ENCODE assay signal across 20 mouse cellular contexts in genomic region chr7:96500797-96501196, GRCm38 (mm10).
DNase-seq lines count a peak whose midpoint lies in the region; ATAC-seq lines count a peak whose summit lies in the region.
"Had no signal": no experiment of that assay in that cellular context is flagged by ENCODE, and none has a peak within 500 bp of the region (broad histone marks: within the 10 kb centered on the region; RNA-seq: fewer than 3 reads in every experiment).

No protein-coding gene starts in this region.

- H3K36me3 ChIP-seq in forebrain, embryonic 16.5 days (ENCODE audit: control insufficient read depth, insufficient read depth): no peaks in the 10 kb centered on the region
- H3K36me3 ChIP-seq in hindbrain, embryonic 10.5 days: no peaks in the 10 kb centered on the region
- H3K36me3 ChIP-seq: embryonic facial prominence, embryonic 10.5 days; G1E; heart, embryonic 15.5 days; intestine, embryonic 15.5 days had no signal

- H3K27ac ChIP-seq in forebrain, embryonic 16.5 days (ENCODE audit: low read length): peak overlapping the region; percentile 84
- no peak overlapping the region for H3K27ac ChIP-seq in hindbrain, embryonic 10.5 days
- H3K27ac ChIP-seq: embryonic facial prominence, embryonic 10.5 days; heart, adult 2 months; heart, embryonic 15.5 days; hindbrain, embryonic 14.5 days; intestine, embryonic 15.5 days had no signal

- no peak overlapping the region for H3K9ac ChIP-seq in forebrain, embryonic 16.5 days (replicated peaks; ENCODE audit: low read depth, low read length)
- H3K9ac ChIP-seq: heart, embryonic 15.5 days; hindbrain, embryonic 14.5 days; intestine, embryonic 15.5 days had no signal

- H3K4me3 ChIP-seq in forebrain, embryonic 16.5 days (replicated peaks; ENCODE audit: low read length): no peak overlapping the region
- no peak overlapping the region for H3K4me3 ChIP-seq in hindbrain, embryonic 10.5 days
- H3K4me3 ChIP-seq: embryonic facial prominence, embryonic 10.5 days; heart, adult 2 months; heart, embryonic 15.5 days; intestine, embryonic 15.5 days had no signal

- DNase-seq in frontal cortex, postnatal 36 days (ENCODE audit: low spot score in 2 of 2): no peak
- DNase-seq in right cerebral cortex, adult 2 months (ENCODE audit: low spot score in 2 of 2): peak; percentile 57 to 61
- DNase-seq in right cerebral cortex, postnatal 4 days: no peak
- no peak for DNase-seq in hindbrain, embryonic 10.5 days (ENCODE audit: low spot score)
- DNase-seq: adrenal gland, postnatal 10 days; B cell, adult 2 months; cerebellum, adult 11-12 months; cerebellum, adult 9-11 months; heart, adult 2 months; heart, postnatal 14 days; kidney, adult 18-20 months had no signal

- H3K27me3 ChIP-seq in forebrain, embryonic 16.5 days (replicated peaks; ENCODE audit: control insufficient read depth, insufficient read depth, low read length): no peaks in the 10 kb centered on the region
- H3K27me3 ChIP-seq in hindbrain, embryonic 10.5 days (ENCODE audit: insufficient read depth, poor library complexity, severe bottlenecking): no peaks in the 10 kb centered on the region
- H3K27me3 ChIP-seq: heart, embryonic 15.5 days; intestine, embryonic 15.5 days had no signal

- H3K4me1 ChIP-seq in forebrain, embryonic 16.5 days (replicated peaks; ENCODE audit: control insufficient read depth, insufficient read depth, low read length): peaks cover 24% of the 10 kb centered on the region
- H3K4me1 ChIP-seq in hindbrain, embryonic 10.5 days (replicated peaks): no peaks in the 10 kb centered on the region
- H3K4me1 ChIP-seq: heart, embryonic 15.5 days had no signal

- peak; percentile 61 for ATAC-seq in frontal cortex, adult (ENCODE audit: low TSS enrichment)
- ATAC-seq in forebrain, embryonic 16.5 days: no peak
- ATAC-seq: CD4-positive, CD25-positive, alpha-beta regulatory T cell, adult 4 months; intestine, embryonic 15.5 days had no signal

- 74% methylated on average over 4 of the region's 4 CpGs for WGBS in forebrain, embryonic 16.5 days
- 87% methylated on average over 4 of the region's 4 CpGs for WGBS in hindbrain, embryonic 10.5 days

- no peak overlapping the region for H3K4me2 ChIP-seq in forebrain, embryonic 16.5 days (ENCODE audit: low read length)
- H3K4me2 ChIP-seq: heart, embryonic 11.5 days; heart, embryonic 15.5 days; hindbrain, embryonic 14.5 days; intestine, embryonic 15.5 days had no signal

- no peaks in the 10 kb centered on the region for H3K9me3 ChIP-seq in forebrain, embryonic 16.5 days (ENCODE audit: control insufficient read depth, low read length)
- no peaks in the 10 kb centered on the region for H3K9me3 ChIP-seq in hindbrain, embryonic 10.5 days
- H3K9me3 ChIP-seq: embryonic facial prominence, embryonic 10.5 days; heart, embryonic 15.5 days; intestine, embryonic 15.5 days had no signal

Comparison
In these comparisons a context has a peak if more than half of its experiments do, and no peak if none do; other contexts are left out.
1. DNase-seq: peak in right cerebral cortex, adult 2 months (2 of 2); none in frontal cortex, postnatal 36 days (0 of 2), right cerebral cortex, postnatal 4 days (single experiment) and hindbrain, embryonic 10.5 days (single experiment).